Mouse (Mus musculus) liver (tissue): ENCODE measurements at regions not wholly inside any gene's neighbourhood (a gene's known extent, or its start where the extent isn't known, plus 50 kb on each side); places are given as distances from the start of the nearest gene placed in this dataset.

Experiments used
- DNase-seq: peaks from one replicate; pipeline ENCODE4 v3.0.0-alpha.2; 2020; ENCODE audit warnings: mixed read lengths

DNA sequence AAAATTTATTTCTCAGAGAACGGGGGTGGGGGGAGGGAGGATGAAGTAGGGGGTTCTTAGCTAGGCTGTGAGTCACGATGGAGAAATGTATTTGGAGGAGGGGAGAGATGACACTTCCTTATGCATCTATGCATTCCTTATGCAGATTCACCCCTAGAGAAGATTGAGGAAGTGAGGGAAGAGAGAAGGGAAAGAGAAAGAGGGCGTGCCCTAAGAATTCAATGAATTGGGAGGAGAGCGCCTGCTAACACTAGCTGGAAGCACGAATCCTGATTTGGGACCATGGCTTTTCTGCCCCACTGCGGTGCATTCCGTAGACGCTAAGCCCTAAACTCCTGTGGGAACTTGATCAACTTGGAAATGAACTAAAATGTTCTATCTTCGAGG lies 56.1 kb downstream of the Foxi3 start:
- no peak for DNase-seq

DNA sequence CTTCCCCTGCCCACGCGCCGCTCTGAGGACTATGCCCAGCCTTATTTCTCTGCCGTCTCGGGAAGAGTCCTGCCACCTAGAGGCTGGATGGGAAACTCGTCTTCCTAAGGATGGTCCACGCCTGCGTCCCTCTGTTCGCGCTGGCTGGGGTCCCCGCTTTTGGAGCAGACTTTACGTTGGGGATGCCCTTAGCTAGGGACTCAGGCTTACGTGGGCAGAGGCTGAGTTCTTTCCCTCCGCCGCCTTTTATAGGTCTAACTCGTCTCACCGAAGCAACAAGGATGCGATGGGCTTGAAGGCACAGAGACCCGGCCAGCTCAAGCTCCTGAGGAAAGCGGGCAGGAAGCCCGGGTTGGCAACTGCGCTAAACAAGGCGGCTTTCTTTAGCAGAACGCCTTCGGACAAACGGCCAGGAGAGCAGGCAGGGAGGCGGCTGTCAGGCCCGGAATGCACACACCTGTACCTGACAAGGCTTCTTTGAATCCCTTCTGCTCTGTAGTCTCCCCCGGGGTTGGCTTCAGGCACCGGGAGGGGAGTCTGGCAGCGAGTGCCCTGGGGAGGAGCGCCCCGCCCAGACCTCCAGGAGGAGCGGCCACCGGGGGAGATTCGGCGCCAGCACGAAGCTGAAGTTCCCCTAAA lies 56.6 kb downstream of the Foxi3 start:
- peak; percentile 29 for DNase-seq

DNA sequence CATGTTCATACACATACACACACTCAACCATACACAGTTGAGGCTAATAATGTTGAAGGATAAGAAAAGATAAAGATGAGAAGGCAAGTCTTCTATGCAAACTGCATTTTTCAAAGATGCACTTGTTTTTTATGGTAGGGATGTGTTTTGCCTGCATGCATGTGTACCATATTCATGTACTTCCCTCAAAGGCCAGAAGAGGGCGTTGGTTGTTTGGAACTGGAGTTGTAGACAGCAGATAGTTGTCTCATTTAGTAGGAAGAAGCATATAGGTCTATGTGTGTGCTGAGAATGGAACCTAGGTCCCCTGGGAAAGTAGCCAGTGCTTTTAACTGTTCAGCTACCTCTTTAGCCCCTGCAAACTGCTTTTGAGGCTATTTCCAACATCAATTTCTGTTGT lies 60.1 kb downstream of the Foxi3 start:
- DNase-seq = no peak

DNA sequence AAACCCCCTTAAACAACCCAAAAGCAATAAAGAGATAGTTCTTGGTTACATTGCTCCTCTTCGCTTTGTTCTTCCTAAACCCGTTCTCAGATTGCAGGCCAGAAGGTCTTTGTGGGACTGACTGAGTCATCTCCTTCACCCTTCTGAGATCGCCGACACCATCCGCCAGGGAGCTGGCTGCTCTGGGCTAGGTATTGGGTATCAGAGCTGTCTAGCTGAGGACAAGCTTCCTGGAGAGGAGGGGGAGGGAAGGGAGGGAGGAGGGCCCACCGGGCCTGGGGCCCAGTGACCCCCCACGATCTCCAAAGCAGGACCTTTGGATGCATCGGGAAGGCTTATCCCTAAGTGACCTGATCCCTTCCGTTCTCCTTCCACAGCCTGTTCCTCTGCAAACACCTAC lies 65.0 kb downstream of the Foxi3 start:
- DNase-seq = no peak

DNA sequence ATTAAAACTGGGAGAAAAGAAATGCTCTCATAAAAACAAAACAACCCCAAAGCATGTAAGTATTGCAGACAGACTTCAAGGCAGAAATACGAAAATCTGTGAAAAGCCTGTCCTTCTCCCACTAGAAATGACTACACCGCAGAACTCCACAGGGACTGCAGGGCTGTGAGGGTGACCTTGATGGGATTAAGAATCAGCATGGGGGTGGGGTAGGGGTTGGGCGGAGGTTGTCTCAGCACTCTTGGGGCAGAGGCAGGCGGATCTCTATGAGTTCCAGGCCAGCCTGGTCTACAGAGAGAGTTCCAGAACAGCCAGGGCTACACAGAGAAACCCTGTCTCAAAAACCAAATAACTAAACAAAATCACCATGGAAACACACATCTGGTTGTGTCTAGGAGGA lies 69.1 kb downstream of the Foxi3 start:
- DNase-seq = no peak

DNA sequence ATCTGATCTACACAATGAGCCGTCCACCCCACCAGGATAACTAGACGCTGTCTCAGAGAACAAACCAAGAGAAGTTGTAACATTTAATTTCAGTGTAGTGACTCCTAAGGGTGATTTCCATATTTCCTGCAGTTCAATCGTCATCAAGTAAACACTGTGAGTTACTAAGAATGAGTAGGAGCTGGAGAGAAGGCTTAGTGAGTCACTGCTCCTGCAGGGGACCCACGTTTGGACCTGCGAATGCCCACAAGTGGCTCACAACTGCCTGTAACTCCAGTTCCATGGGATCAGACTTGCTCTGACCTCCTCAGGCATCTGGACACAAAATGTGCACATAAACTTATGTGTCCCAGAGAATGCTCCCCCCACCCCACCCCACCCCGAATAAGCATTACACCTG lies 73.3 kb downstream of the Foxi3 start:
- no peak for DNase-seq

DNA sequence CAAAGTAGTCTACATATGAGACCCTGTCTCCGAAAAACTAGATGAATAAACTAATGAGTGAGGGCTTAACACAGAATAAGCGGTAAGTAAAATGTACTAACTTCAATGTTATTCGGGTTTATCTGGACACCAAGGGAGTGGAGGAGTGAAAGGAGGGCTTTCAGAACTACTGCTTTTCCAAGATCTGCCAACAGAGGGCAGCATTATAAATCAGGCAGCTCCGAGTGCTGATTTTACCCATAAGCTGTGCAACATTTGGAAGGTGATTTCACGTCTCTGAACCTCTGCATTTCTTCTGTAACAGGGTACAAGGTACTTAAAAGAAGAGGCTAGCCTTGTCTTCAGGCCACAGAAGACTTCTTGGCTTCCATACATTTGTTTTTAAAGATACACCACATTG lies 74.2 kb downstream of the Foxi3 start:
- no peak for DNase-seq

DNA sequence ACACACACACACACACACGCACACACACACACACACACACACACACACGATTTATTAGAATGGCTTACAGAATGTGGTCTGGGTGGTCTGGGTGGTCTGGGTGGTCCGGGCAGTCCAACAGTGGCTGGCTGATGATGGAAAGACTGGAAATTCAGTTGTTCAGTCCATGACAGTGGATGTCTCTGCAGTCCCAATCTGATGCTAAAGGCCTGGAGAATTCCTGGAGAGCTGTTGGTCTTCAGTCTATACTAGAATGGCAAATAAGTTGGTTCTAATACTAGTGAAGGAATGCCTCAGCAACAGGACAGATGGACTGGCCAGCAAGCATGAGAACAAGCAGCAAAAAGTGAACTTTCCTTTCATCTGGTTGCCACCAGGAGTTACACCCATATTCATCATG lies 87.9 kb downstream of the Foxi3 start:
- DNase-seq = no peak

DNA sequence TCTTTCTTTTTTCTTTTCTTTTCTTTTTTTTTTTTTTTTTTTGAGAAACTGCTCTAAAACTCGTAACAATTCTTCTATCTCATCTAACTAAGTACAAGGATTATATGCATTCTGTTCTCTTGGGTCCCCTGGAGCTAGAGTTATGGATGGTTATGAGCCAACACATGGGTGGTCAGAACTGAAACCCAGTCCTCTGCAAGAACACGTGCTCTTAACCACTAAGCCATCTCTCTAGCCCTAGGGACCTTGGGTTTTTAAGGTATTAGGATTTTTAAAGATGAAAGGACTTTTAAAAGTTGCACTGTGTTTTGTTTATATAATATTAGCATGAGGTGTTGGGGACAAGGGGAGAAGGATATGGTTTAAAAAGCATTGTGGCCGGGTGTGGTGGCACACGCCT lies 88.9 kb downstream of the Foxi3 start:
- DNase-seq = no peak

DNA sequence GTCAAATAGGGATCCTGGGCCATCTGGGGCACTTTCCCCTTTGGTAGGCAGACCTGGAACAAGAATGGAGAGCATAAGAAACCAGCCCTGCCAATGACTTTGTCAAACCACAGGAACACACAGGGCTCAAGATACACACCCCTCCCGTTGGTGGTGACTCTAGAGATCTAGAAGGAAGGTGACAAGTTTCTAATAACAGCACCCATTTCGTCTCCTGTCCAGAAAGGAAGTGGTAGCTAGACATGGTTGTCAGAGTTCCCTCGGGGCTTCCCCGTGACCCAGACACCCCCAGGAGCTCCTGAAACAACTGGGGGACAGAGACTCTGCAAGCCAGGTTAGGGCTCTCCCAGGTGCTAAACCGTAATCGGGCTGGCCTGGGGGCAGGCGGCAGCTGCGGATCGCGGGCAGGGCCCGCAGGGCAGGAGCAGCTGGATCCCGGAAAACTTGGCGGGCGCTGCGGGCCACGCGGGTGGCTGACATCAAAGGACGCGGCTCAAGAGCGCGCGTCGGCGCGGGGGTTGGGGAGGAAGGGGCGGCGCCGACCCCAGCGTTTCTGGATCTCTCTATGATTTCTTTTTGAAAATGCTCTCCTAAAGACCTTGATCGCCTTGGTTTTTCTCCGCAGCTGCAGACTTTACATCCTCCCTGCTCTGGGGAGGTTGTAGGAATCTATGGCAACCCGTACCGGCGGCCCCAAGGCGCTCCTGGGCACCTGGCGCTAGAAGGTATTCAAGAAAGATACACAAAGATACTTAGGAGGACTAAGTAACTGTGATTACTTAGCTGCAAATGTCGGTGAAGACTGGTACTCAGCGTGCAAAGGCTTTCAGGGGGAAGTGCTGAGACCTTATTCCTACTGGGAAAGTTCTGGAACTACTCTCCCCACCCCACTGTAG lies 92.1 kb downstream of the Foxi3 start:
- peak; percentile 6 for DNase-seq

DNA sequence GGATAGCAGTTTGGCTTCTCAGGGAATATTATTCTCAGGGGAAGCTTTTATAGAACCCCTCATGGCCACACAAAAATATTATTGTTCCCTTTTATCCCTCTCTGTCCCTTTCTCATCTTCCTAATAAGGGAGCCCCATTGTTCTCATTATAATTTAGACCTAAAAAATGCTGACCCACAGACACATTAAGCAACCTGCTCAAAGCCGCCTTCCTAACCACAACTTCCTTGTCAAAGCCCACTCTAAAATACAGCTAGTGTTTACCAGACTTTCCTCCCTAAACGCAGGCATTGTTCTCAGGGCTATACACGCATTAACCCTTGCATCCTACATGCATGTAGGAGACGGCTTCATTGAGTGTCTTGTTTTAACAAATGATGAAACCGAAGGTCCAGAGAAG lies 93.9 kb downstream of the Foxi3 start:
- no peak for DNase-seq

DNA sequence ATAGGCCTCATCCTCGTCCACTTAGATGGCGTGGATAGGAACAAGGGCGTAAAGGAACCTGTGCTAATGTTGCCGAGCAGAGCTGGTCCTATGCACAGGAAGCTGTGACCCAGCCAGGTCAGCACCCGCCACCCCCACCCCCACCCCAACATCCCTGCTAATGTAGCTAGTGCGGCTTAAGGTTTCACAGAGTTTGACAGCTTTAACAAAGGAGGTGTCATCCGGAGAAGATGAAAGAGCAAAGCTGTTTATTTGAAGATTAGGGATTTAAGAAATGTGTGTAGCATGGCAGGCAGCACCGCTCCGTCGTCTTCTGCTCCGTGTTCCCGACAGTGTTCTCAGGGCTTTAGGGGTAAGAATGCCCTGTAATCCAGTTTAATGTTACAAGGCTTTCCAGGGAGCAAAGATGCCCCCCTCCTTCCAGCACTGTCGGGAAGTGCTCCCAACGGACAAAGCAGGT lies 93.5 kb downstream of the Thnsl2 start:
- no peak for DNase-seq

DNA sequence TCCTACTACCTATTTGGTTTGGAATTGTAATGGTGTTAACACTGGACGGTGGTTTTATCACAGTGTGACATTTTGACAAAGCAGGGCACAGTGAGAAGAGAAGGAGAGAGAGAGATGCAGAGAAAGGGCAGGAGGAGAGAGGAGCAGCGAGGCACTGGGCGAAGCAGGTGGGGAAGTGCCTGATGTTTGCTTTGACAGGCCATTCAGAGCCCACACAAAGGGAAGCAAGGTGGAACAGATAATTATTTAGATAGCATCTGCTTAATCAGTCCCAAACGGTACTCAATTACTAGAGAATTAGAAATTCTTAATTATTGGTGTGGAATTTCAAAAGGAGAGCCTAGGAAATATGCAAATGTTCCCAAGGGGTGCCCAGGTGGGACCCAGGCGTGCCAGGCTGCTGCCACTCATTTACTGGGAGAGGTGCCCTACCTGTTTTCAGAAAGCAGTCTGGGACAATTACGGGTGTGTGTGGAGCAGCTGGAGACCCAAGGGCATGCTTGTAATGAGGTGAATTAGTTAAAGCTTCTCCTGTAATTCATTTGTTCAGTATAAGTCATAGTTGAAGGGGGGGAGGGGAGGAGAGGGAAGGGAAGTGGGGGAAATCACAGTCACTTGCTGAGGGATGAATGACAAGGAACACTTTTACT lies 86.9 kb downstream of the Thnsl2 start:
- DNase-seq = no peak

DNA sequence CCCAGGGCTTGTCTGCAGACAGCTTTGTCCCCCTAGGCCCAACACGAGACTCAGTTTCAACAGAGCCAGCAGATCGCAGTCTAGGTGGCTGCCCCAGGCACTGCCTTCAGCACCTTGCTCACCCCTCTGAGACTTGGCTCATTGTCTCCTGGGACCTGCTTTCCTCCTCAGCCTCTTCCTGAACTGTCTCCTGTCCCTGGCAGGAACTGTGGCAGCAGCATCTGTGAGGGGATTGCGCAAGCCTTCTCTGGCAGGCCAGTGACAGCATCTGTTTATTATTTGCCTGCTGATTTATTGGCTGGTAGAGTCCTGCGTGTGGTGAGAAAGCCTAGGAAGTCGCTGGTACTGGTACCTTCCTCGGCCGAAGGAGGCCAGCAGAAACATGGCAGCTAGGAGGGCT lies 84.1 kb downstream of the Thnsl2 start:
- no peak for DNase-seq

DNA sequence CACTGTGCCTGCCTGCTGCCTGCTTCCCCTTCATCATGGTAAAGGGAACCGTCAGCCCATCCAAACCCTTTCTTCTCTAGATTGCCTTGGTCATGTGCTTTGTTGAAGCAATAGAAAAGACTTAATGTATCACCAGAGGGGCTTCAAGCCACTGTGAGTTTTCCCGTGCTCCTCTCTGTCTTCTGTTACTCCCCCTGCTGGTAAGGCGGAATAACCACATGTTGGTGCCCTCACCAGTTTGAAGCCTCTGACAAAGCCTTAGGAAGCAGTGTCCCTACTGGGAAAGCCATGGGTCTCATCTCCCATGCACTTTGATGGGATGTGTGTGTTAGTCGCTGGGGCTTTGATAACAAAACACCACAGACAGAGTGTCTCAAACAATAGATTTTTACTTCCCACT lies 81.3 kb downstream of the Thnsl2 start:
- DNase-seq = no peak

DNA sequence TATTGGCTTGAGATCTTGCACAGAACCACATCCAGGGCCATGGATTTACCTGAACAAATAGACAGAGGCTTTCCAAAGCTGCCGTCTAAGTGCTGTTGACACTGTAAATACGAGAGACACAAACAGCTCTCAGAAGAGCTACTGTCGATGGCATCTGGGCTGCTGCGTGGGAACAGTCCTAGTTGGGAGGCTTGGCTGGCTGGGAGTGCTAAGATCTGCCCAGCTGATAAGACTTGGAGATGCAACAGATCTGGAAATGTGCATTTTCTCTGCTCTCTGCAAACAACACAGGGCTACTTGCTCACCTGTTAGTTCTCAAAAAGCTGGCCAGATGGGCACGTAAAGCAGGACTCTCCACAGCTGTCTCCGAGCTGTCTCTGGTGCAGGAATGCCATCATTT lies 78.8 kb downstream of the Thnsl2 start:
- no peak for DNase-seq

DNA sequence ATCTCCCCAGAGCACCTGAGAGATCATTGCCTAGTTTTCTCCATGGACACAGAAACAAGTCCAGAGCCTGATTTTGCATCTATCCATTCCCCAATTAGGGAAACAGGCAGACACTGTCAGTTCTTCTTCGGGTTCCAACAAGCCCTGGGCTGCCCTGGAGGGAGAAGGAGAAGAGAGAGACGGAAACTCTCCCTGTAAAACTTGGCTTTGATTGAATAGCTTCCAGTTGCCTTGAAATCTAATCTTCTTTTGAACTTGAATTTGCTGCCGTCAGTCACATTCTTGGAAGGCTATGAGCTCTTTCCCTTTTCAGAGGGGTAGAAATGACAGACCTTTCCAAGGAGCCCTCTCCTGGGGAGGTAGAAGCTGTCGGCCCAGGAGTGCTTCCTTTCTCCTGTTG lies 75.0 kb downstream of the Thnsl2 start:
- no peak for DNase-seq

DNA sequence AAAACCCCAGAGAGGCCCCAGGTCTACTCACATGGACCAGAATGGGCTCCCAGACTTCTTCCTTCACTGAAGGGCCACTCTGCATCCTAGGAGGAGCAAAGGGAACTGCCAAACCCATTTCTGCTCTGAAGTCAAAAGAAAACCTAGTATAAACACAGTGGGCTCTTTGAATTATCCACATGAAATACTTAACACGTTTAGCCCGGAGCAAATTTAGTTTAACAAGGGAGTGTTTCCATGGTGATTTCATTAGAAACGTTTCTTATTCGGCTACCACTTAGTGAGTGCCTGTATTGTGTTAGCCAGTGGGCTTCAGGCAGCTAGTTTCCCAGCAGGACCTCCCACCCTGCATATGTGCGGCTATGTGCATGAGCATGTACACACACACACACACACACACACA lies 69.4 kb downstream of the Thnsl2 start:
- DNase-seq = no peak
